Mouse (Mus musculus) hindbrain, embryonic 10.5 days (tissue): ENCODE measurements at regions not wholly inside any gene's neighbourhood (a gene's known extent, or its start where the extent isn't known, plus 50 kb on each side); places are given as distances from the start of the nearest gene placed in this dataset.

Experiments used
- DNase-seq: peaks from one replicate; pipeline ENCODE4 v3.0.0-alpha.2; 2017; ENCODE audit warnings: low spot score
- H3K27ac ChIP-seq: fragments of 300-500 bp; sonication (generic); 2 replicates; pipeline ENCODE4 v1.5.1; 2016; ENCODE audit warnings: mild to moderate bottlenecking, moderate library complexity
- H3K27me3 ChIP-seq: fragments of 300-500 bp; sonication (generic); 2 replicates; pipeline ENCODE4 v1.6.1; 2016; ENCODE audit warnings: mild to moderate bottlenecking; ENCODE audit not compliant: poor library complexity, insufficient read depth, severe bottlenecking
- H3K36me3 ChIP-seq: fragments of 300-500 bp; sonication (generic); 2 replicates; pipeline ENCODE4 v1.6.1; 2016; ENCODE audit warnings: mild to moderate bottlenecking, moderate library complexity
- H3K4me1 ChIP-seq: fragments of 300-500 bp; sonication (generic); replicated peaks from 2 replicates; pipeline ENCODE4 v1.6.1; 2016; ENCODE audit warnings: mild to moderate bottlenecking
- H3K4me3 ChIP-seq: fragments of 300-500 bp; sonication (generic); 2 replicates; pipeline ENCODE4 v1.5.1; 2016; ENCODE audit warnings: mild to moderate bottlenecking, moderate library complexity
- H3K9me3 ChIP-seq: fragments of 300-500 bp; sonication (generic); 2 replicates; pipeline ENCODE4 v1.6.1; 2016; ENCODE audit warnings: mild to moderate bottlenecking, moderate library complexity
- WGBS: fragments of 180-500 bp; shearing (Covaris S2); methylation state at CpG from one replicate; pipeline ENCODE4 v1.1.7; 2016; 5-methylcytosine and 5-hydroxymethylcytosine counted together

- H3K4me3 ChIP-seq, result no peak overlapping the region
- H3K27me3 ChIP-seq, result no peaks in the 10 kb centered on the region
- H3K9me3 ChIP-seq, result no peaks in the 10 kb centered on the region
- H3K27ac ChIP-seq, result no peak overlapping the region
- 88% methylated on average over 15 of the region's 15 CpGs for WGBS
- H3K4me1 ChIP-seq, result peaks cover 5% of the 10 kb centered on the region
- DNase-seq, result no peak
- H3K36me3 ChIP-seq, result no peaks in the 10 kb centered on the region
Measured at GRCm38 (mm10) chr3:103470586-103471400, 104.2 kb upstream of the Syt6 start.

- H3K4me1 ChIP-seq, result no peaks in the 10 kb centered on the region
- no peaks in the 10 kb centered on the region for H3K36me3 ChIP-seq
- 84% methylated on average over 10 of the region's 10 CpGs for WGBS
- H3K27me3 ChIP-seq, result no peaks in the 10 kb centered on the region
- H3K27ac ChIP-seq, result no peak overlapping the region
- H3K4me3 ChIP-seq, result no peak overlapping the region
- no peaks in the 10 kb centered on the region for H3K9me3 ChIP-seq
- DNase-seq, result no peak
Measured at GRCm38 (mm10) chr3:103472598-103472997, 102.4 kb upstream of the Syt6 start.

GRCm38 (mm10) chr3:103473336-103473735, 101.7 kb upstream of the Syt6 start:
- WGBS, result 65% methylated on average over 2 of the region's 2 CpGs
- no peak for DNase-seq

GRCm38 (mm10) chr3:103479845-103480543, 95.0 kb upstream of the Syt6 start:
- WGBS, result 91% methylated on average over 2 of the region's 2 CpGs
- peaks cover 9% of the 10 kb centered on the region; the same call in 1 of the 2 replicates for H3K4me1 ChIP-seq
- no peak overlapping the region for H3K27ac ChIP-seq
- no peaks in the 10 kb centered on the region for H3K27me3 ChIP-seq
- no peak for DNase-seq
- no peak overlapping the region for H3K4me3 ChIP-seq
- H3K36me3 ChIP-seq, result no peaks in the 10 kb centered on the region
- H3K9me3 ChIP-seq, result no peaks in the 10 kb centered on the region

More at GRCm38 (mm10) chr3:103473336-103473735, 101.7 kb upstream of the Syt6 start:
- Histone ChIP-seq H3K4me3 (no peak overlapping the region), H3K4me1 (no peaks in the 10 kb centered on the region), H3K27ac (no peak overlapping the region), H3K27me3 (no peaks in the 10 kb centered on the region), H3K9me3 (no peaks in the 10 kb centered on the region), H3K36me3 (no peaks in the 10 kb centered on the region)

- no peak for DNase-seq
Measured at GRCm38 (mm10) chr3:103480676-103481075, 94.4 kb upstream of the Syt6 start.

GRCm38 (mm10) chr3:103483316-103483715, 91.7 kb upstream of the Syt6 start:
- Histone ChIP-seq H3K27me3 (no peaks in the 10 kb centered on the region), H3K4me1 (peaks cover 9% of the 10 kb centered on the region; the same call in 1 of the 2 replicates), H3K4me3 (no peak overlapping the region), H3K9me3 (no peaks in the 10 kb centered on the region), H3K36me3 (no peaks in the 10 kb centered on the region), H3K27ac (no peak overlapping the region)
- no peak for DNase-seq
- 95% methylated on average over 2 of the region's 2 CpGs for WGBS

More at GRCm38 (mm10) chr3:103480676-103481075, 94.4 kb upstream of the Syt6 start:
- Histone ChIP-seq H3K27me3 (no peaks in the 10 kb centered on the region), H3K4me1 (peaks cover 9% of the 10 kb centered on the region; the same call in 1 of the 2 replicates), H3K9me3 (no peaks in the 10 kb centered on the region), H3K4me3 (no peak overlapping the region), H3K27ac (no peak overlapping the region), H3K36me3 (no peaks in the 10 kb centered on the region)
- 91% methylated on average over 7 of the region's 7 CpGs for WGBS

GRCm38 (mm10) chr3:103483762-103484161, 91.3 kb upstream of the Syt6 start:
- H3K9me3 ChIP-seq, result no peaks in the 10 kb centered on the region
- no peak overlapping the region for H3K27ac ChIP-seq
- no peak overlapping the region for H3K4me3 ChIP-seq
- H3K36me3 ChIP-seq, result no peaks in the 10 kb centered on the region
- H3K4me1 ChIP-seq, result peaks cover 9% of the 10 kb centered on the region; the same call in 1 of the 2 replicates
- no peaks in the 10 kb centered on the region for H3K27me3 ChIP-seq
- 79% methylated on average over 3 of the region's 3 CpGs for WGBS
- DNase-seq, result no peak

GRCm38 (mm10) chr3:103489786-103490185, 85.2 kb upstream of the Syt6 start:
- Histone ChIP-seq H3K4me3 (no peak overlapping the region), H3K9me3 (no peaks in the 10 kb centered on the region), H3K27ac (no peak overlapping the region), H3K4me1 (no peaks in the 10 kb centered on the region), H3K27me3 (no peaks in the 10 kb centered on the region), H3K36me3 (no peaks in the 10 kb centered on the region)
- WGBS, result 89% methylated on average over 4 of the region's 4 CpGs
- no peak for DNase-seq

GRCm38 (mm10) chr3:103490966-103491365, 84.1 kb upstream of the Syt6 start:
- no peak overlapping the region for H3K27ac ChIP-seq
- 87% methylated on average over 4 of the region's 4 CpGs for WGBS
- no peaks in the 10 kb centered on the region for H3K36me3 ChIP-seq
- no peaks in the 10 kb centered on the region for H3K4me1 ChIP-seq
- H3K27me3 ChIP-seq, result no peaks in the 10 kb centered on the region
- no peak for DNase-seq
- H3K9me3 ChIP-seq, result no peaks in the 10 kb centered on the region
- H3K4me3 ChIP-seq, result no peak overlapping the region

GRCm38 (mm10) chr3:103492211-103492610, 82.8 kb upstream of the Syt6 start:
- H3K27ac ChIP-seq, result no peak overlapping the region
- peaks cover 6% of the 10 kb centered on the region for H3K4me1 ChIP-seq
- no peaks in the 10 kb centered on the region for H3K9me3 ChIP-seq
- no peak overlapping the region for H3K4me3 ChIP-seq
- 79% methylated on average over 3 of the region's 3 CpGs for WGBS
- DNase-seq, result no peak
- H3K27me3 ChIP-seq, result no peaks in the 10 kb centered on the region
- no peaks in the 10 kb centered on the region for H3K36me3 ChIP-seq

- Histone ChIP-seq H3K4me3 (no peak overlapping the region), H3K9me3 (no peaks in the 10 kb centered on the region), H3K4me1 (peaks cover 9% of the 10 kb centered on the region), H3K36me3 (no peaks in the 10 kb centered on the region), H3K27ac (no peak overlapping the region), H3K27me3 (no peaks in the 10 kb centered on the region)
- 97% methylated on average over 1 of the region's 1 CpGs for WGBS
- no peak for DNase-seq
Measured at GRCm38 (mm10) chr3:103493623-103494022, 81.4 kb upstream of the Syt6 start.

GRCm38 (mm10) chr3:103494043-103494442, 81.0 kb upstream of the Syt6 start:
- 87% methylated on average over 3 of the region's 3 CpGs for WGBS
- DNase-seq, result no peak
- Histone ChIP-seq H3K9me3 (no peaks in the 10 kb centered on the region), H3K4me1 (peaks cover 11% of the 10 kb centered on the region), H3K27ac (no peak overlapping the region), H3K27me3 (no peaks in the 10 kb centered on the region), H3K4me3 (no peak overlapping the region), H3K36me3 (no peaks in the 10 kb centered on the region)

- no peaks in the 10 kb centered on the region for H3K9me3 ChIP-seq
Measured at GRCm38 (mm10) chr3:103496083-103496482, 78.9 kb upstream of the Syt6 start.

More at GRCm38 (mm10) chr3:103496083-103496482, 78.9 kb upstream of the Syt6 start:
- no peaks in the 10 kb centered on the region for H3K27me3 ChIP-seq
- H3K36me3 ChIP-seq, result no peaks in the 10 kb centered on the region
- H3K4me1 ChIP-seq, result peaks cover 16% of the 10 kb centered on the region
- DNase-seq, result no peak
- no peak overlapping the region for H3K27ac ChIP-seq
- 86% methylated on average over 6 of the region's 6 CpGs for WGBS
- H3K4me3 ChIP-seq, result no peak overlapping the region
